Mouse (Mus musculus) erythroblast, embryonic 14.5 days (primary cell): ENCODE data around the gene Srgap1.

Experiments used
- GATA1 ChIP-seq: IDR thresholded peaks from 2 replicates; pipeline ENCODE4 v1.6.1; 2012; ENCODE audit warnings: low read length, inconsistent platforms, mixed read lengths
- TAL1 ChIP-seq: IDR thresholded peaks from 3 replicates; pipeline ENCODE4 v1.6.1; 2012; ENCODE audit warnings: low read length, inconsistent platforms, mixed read lengths

DNA sequence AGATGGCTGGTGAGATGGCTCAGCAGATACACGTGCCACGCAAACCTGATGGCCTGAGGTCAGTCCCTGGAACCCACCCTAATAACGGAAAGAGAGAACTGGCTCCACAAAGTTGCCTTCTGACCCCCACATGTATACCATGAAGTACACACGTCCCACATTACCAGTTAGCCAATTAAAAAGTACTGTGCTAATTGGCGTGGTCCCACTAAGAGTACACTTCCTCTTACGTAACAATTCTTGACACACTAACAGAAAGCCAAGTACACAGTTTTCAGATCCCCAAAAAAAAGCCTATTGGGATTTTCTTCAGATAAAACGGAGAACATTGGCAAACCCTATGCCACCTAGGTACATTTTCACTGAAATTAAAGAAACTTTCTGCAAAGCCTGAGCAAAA is 73.8 kb downstream of the Srgap1 start:
- TF ChIP-seq GATA1 (no peak), TAL1 (no peak)
